Mouse (Mus musculus): ENCODE results near the gene Fam83c. TPM values are rescaled to one million over a fixed set of nuclear protein-coding genes. Genes with fewer than 3 reads are reported as not detected.
A peak's percentile ranks its signal among the peaks of the same experiment; 100 is the strongest.

Gene Fam83c
- polyA plus RNA-seq, 1 experiment from 2014 or later = 0.13 TPM

DNA sequence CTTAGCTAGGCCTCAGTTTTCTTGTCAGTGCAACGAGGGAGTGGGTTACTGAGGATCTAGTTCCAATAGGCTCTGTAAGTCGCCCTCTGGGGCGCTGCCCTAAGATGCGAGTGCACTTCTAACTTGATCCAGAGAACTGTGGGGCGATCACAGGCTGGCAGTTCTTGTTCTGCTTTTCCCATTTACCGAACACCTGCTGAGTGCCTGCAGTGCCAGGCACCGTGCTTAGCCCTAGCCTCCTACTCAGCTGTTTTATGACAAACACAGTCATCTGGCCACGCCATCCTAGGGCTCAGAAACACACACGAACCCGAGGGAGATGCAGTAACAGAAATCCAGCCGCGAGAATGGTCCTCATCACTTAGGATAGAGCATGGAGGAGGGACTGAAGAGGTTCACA lies 41.8 kb downstream of the Fam83c start:
- 26% methylated on average over 12 of the region's 12 CpGs for WGBS
- H3K4me2 ChIP-seq (ENCODE audit: low read length) = no peak overlapping the region
- no peak overlapping the region for H3K27ac ChIP-seq (ENCODE audit: low read depth, low read length)
- H3K27me3 ChIP-seq (replicated peaks; ENCODE audit: control insufficient read depth, insufficient read depth, low read length) = no peaks in the 10 kb centered on the region
- ATAC-seq = no peak
- no peak for DNase-seq (ENCODE audit: low spot score)
- peaks cover 3% of the 10 kb centered on the region; the same call in 1 of the 2 replicates for H3K4me1 ChIP-seq (ENCODE audit: control insufficient read depth, insufficient read depth, low read length)
- H3K9me3 ChIP-seq (replicated peaks; ENCODE audit: control insufficient read depth, low read length) = no peaks in the 10 kb centered on the region
- no peak overlapping the region for H3K4me3 ChIP-seq (ENCODE audit: low read depth, low read length)
- peaks cover 3% of the 10 kb centered on the region; the same call in 1 of the 2 replicates for H3K36me3 ChIP-seq (ENCODE audit: control insufficient read depth, insufficient read depth, low read length)
- no peak overlapping the region for H3K9ac ChIP-seq (ENCODE audit: low read length)

DNA sequence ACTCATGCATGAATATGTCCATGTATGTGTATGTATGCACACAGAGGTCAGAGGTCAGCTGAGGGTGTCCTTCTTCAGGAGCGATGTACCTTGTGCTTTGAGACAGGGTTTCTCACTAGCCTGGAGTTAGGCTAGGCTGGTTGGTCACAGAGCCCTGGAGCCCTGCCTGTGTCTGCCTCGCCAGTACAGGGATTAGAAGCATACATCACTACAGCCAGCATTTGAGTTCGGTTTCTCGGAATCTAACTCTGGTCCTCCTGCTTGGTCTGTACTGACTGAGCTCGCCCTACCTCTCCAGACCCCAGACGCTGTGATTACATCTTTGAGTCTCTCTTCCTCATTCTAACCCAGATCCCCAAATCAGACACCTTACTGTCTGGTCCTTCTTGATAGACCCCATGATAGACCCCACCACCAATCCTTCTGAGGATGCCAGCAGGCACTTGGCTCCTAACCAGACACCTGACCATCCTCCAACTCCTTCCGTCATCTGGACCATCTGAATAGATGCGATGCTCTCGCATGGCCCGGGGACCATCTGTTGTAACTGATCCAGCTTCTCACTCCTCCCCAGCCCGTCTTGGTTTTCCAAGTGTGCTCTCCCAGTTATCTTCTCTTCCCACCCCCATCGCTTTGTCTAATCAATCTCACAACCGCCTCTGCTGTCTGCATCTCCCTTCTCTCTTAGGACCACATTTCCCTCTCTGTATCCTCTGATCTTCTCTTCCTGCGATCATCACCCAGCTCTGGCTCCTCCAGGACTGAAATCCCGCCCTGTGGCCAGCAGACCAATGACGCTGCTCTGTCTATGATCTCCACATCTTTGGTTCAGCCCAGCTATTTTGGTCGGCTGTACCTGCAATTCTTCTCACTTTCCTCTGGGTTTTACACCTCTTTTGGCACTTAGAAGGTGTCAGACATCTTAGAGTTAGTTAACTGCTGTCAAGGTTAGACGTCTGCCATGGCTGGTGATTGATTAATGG lies 46.4 kb downstream of the Fam83c start:
- Histone ChIP-seq H3K36me3 (ENCODE audit: control insufficient read depth, insufficient read depth, low read length) (no peaks in the 10 kb centered on the region), H3K9ac (ENCODE audit: low read length) (no peak overlapping the region), H3K9me3 (replicated peaks; ENCODE audit: control insufficient read depth, low read length) (no peaks in the 10 kb centered on the region), H3K4me2 (ENCODE audit: low read length) (no peak overlapping the region), H3K4me3 (ENCODE audit: low read depth, low read length) (no peak overlapping the region), H3K4me1 (ENCODE audit: control insufficient read depth, insufficient read depth, low read length) (peaks cover 3% of the 10 kb centered on the region; the same call in 1 of the 2 replicates), H3K27me3 (replicated peaks; ENCODE audit: control insufficient read depth, insufficient read depth, low read length) (no peaks in the 10 kb centered on the region), H3K27ac (ENCODE audit: low read depth, low read length) (0 out of 2 replicates have a peak overlapping the region, but pooled peaks have one; percentile 55)
- 75% methylated on average over 18 of the region's 18 CpGs for WGBS
- ATAC-seq (peak; percentile 26; the same call in 1 of the 2 replicates), DNase-seq (ENCODE audit: low spot score) (peak; percentile 30)

DNA sequence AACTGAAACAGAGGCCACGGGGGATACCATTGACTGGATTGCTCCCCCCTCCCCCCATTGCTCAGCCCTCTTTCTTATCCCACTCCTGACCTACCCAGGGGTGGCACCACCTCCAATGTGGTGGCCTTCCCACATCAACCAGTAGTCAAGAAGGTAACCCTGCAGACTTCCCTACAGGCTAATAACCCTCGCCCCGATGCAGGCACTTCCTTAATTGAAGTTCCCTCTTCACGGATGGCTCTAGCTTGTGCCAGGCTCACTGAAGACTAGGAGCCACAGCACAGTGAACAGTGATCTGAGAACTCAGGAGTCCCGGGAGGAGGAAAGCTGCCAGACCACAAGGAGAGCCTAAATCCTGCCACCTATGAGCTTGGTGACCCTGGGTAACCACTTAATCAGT lies 47.7 kb downstream of the Fam83c start:
- Histone ChIP-seq H3K27ac (ENCODE audit: low read depth, low read length) (no peak overlapping the region), H3K9ac (ENCODE audit: low read length) (no peak overlapping the region), H3K9me3 (replicated peaks; ENCODE audit: control insufficient read depth, low read length) (no peaks in the 10 kb centered on the region), H3K4me1 (ENCODE audit: control insufficient read depth, insufficient read depth, low read length) (0 out of 2 replicates have a peak, but pooled peaks cover 3% of the 10 kb centered on the region), H3K36me3 (ENCODE audit: control insufficient read depth, insufficient read depth, low read length) (no peaks in the 10 kb centered on the region), H3K27me3 (replicated peaks; ENCODE audit: control insufficient read depth, insufficient read depth, low read length) (no peaks in the 10 kb centered on the region), H3K4me3 (ENCODE audit: low read depth, low read length) (no peak overlapping the region), H3K4me2 (ENCODE audit: low read length) (no peak overlapping the region)
- 76% methylated on average over 5 of the region's 5 CpGs for WGBS
- no peak for DNase-seq (ENCODE audit: low spot score)
- ATAC-seq = no peak

DNA sequence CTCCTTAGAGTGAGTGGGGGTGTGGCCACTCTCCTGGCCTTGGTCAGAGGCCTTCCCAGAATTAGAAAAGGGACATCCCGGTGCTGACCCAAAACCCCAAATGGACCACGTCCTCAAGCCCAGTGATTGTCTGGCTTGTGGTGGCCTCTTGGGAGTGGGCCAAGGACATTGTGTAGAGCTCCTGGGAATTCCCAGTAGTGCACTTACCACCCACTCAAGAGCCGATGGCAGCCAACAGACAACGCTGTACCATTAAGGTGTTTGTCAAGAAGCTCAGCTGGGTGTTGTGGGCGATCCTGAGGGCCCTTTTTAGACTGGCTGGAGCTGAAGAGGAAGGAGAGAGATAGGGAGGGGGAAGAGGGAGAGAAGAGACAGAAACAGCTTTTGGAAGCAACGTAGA lies 50.1 kb downstream of the Fam83c start:
- no peaks in the 10 kb centered on the region for H3K27me3 ChIP-seq (replicated peaks; ENCODE audit: control insufficient read depth, insufficient read depth, low read length)
- no peak overlapping the region for H3K9ac ChIP-seq (ENCODE audit: low read length)
- DNase-seq (ENCODE audit: low spot score) (no peak), ATAC-seq (no peak)
- no peaks in the 10 kb centered on the region for H3K36me3 ChIP-seq (ENCODE audit: control insufficient read depth, insufficient read depth, low read length)
- no peak overlapping the region for H3K27ac ChIP-seq (ENCODE audit: low read depth, low read length)
- H3K4me3 ChIP-seq (ENCODE audit: low read depth, low read length) = no peak overlapping the region
- H3K9me3 ChIP-seq (replicated peaks; ENCODE audit: control insufficient read depth, low read length) = no peaks in the 10 kb centered on the region
- no peak overlapping the region for H3K4me2 ChIP-seq (ENCODE audit: low read length)
- H3K4me1 ChIP-seq (ENCODE audit: control insufficient read depth, insufficient read depth, low read length) = 0 out of 2 replicates have a peak, but pooled peaks cover 3% of the 10 kb centered on the region
- WGBS = 79% methylated on average over 6 of the region's 6 CpGs

DNA sequence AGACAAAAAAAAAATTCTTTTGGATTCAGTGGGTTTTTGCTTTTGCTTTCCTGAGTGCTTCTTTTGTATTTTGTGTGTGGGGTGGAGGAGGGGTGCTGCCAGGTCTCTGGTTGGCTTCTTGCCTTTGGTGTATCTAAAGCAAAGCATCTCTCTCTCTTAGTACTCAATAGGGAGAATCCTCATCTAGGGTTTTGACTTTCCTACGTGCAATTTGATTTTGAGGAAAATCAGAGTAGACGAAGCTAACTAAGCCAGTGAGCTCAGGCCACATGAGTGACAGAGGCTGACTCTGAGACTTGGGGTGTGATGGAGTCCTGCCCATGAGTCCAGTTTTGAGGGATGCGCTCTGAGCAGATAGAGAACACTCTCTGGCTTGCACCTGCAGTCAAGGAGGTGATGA lies 55.1 kb downstream of the Fam83c start:
- no peak overlapping the region for H3K4me3 ChIP-seq (ENCODE audit: low read depth, low read length)
- ATAC-seq = no peak
- 86% methylated on average over 3 of the region's 3 CpGs for WGBS
- no peak overlapping the region for H3K9ac ChIP-seq (ENCODE audit: low read length)
- no peak for DNase-seq (ENCODE audit: low spot score)
- no peak overlapping the region for H3K27ac ChIP-seq (ENCODE audit: low read depth, low read length)
- H3K36me3 ChIP-seq (ENCODE audit: control insufficient read depth, insufficient read depth, low read length) = no peaks in the 10 kb centered on the region
- H3K4me1 ChIP-seq (ENCODE audit: control insufficient read depth, insufficient read depth, low read length) = peaks cover 2% of the 10 kb centered on the region; the same call in 1 of the 2 replicates
- peaks cover 5% of the 10 kb centered on the region; the same call in 1 of the 2 replicates for H3K27me3 ChIP-seq (replicated peaks; ENCODE audit: control insufficient read depth, insufficient read depth, low read length)
- no peak overlapping the region for H3K4me2 ChIP-seq (ENCODE audit: low read length)
- no peaks in the 10 kb centered on the region for H3K9me3 ChIP-seq (replicated peaks; ENCODE audit: control insufficient read depth, low read length)

DNA sequence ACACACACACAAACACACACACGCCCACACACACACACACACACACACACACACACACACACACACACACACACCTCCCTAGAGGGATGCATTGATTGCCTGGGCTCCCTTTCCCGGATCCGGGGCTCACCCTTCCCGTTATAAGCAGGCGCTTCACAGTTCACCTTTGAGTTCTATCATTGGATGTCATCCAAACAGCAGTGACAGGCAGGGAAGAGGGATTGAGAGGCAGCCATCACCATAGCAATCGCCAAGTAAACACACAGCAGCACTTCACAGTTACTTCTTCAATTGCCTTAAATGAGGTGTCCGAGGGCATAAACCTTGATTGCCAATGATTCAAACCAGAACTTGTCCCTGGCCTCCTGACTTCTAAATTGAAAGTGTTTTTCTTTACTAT lies 55.6 kb downstream of the Fam83c start:
- Histone ChIP-seq H3K27ac (ENCODE audit: low read depth, low read length) (no peak overlapping the region), H3K9me3 (replicated peaks; ENCODE audit: control insufficient read depth, low read length) (no peaks in the 10 kb centered on the region), H3K36me3 (ENCODE audit: control insufficient read depth, insufficient read depth, low read length) (no peaks in the 10 kb centered on the region), H3K4me2 (ENCODE audit: low read length) (no peak overlapping the region), H3K27me3 (replicated peaks; ENCODE audit: control insufficient read depth, insufficient read depth, low read length) (peaks cover 6% of the 10 kb centered on the region; the same call in 1 of the 2 replicates), H3K4me3 (ENCODE audit: low read depth, low read length) (no peak overlapping the region), H3K9ac (ENCODE audit: low read length) (no peak overlapping the region), H3K4me1 (ENCODE audit: control insufficient read depth, insufficient read depth, low read length) (peaks cover 2% of the 10 kb centered on the region; the same call in 1 of the 2 replicates)
- DNase-seq (ENCODE audit: low spot score) (peak; percentile 54), ATAC-seq (no peak)
- 50% methylated on average over 7 of the region's 7 CpGs for WGBS

DNA sequence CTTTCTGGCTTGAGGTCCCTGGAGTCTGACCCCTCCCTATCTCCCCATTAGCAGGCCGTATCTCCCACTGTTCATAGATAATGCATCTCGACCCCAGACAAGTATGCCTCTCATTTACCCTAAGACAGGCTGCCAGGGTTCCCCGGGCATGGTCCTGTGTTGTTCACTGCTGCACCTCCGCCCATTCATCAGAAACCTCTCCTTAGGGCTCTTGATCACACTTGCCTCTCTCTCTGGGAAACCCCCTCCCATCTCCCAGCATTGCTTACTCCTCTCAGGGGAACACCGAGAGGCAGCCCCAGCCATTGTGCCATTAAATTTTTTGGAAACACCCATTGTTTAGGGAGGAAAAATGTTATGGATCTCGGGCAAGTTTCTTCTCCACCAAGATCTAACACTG lies 56.6 kb downstream of the Fam83c start:
- ATAC-seq = no peak
- Histone ChIP-seq H3K4me2 (ENCODE audit: low read length) (no peak overlapping the region), H3K4me1 (ENCODE audit: control insufficient read depth, insufficient read depth, low read length) (peaks cover 2% of the 10 kb centered on the region; the same call in 1 of the 2 replicates), H3K9ac (ENCODE audit: low read length) (no peak overlapping the region), H3K4me3 (ENCODE audit: low read depth, low read length) (no peak overlapping the region), H3K27ac (ENCODE audit: low read depth, low read length) (no peak overlapping the region), H3K9me3 (replicated peaks; ENCODE audit: control insufficient read depth, low read length) (no peaks in the 10 kb centered on the region), H3K36me3 (ENCODE audit: control insufficient read depth, insufficient read depth, low read length) (no peaks in the 10 kb centered on the region), H3K27me3 (replicated peaks; ENCODE audit: control insufficient read depth, insufficient read depth, low read length) (peaks cover 6% of the 10 kb centered on the region)
- 64% methylated on average over 6 of the region's 6 CpGs for WGBS
- DNase-seq (ENCODE audit: low spot score) = no peak

DNA sequence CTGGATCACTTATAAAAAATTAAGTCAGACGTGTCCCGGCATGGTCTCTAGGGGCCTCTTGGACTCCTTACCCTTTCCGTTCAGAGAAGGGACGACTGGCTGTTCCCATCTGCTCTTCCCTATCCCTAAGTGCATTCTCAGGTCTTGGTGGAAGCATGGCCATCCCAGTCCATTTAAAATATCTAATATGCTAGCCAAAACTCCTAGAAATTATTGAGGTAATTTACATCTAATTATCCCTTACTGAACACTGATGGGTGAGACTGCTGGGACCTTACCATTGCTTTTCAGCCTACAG lies 57.0 kb downstream of the Fam83c start:
- DNase-seq (ENCODE audit: low spot score) (no peak), ATAC-seq (no peak)
- no peaks in the 10 kb centered on the region for H3K36me3 ChIP-seq (ENCODE audit: control insufficient read depth, insufficient read depth, low read length)
- H3K4me1 ChIP-seq (ENCODE audit: control insufficient read depth, insufficient read depth, low read length) = peaks cover 2% of the 10 kb centered on the region; the same call in 1 of the 2 replicates
- no peaks in the 10 kb centered on the region for H3K9me3 ChIP-seq (replicated peaks; ENCODE audit: control insufficient read depth, low read length)
- H3K27me3 ChIP-seq (replicated peaks; ENCODE audit: control insufficient read depth, insufficient read depth, low read length) = peaks cover 6% of the 10 kb centered on the region
- H3K4me2 ChIP-seq (ENCODE audit: low read length) = no peak overlapping the region
- H3K9ac ChIP-seq (ENCODE audit: low read length) = no peak overlapping the region
- H3K4me3 ChIP-seq (ENCODE audit: low read depth, low read length) = no peak overlapping the region
- 77% methylated on average over 4 of the region's 4 CpGs for WGBS
- H3K27ac ChIP-seq (ENCODE audit: low read depth, low read length) = no peak overlapping the region

All from forebrain, embryonic 14.5 days (tissue).